Mouse (Mus musculus): ENCODE results near the gene Csrp1. TPM values are rescaled to one million over a fixed set of nuclear protein-coding genes. Genes with fewer than 3 reads are reported as not detected.

Csrp1 gene
- polyA plus RNA-seq, 2 experiments = 102 to 123 TPM

- Histone ChIP-seq H3K4me2 (replicated peaks; ENCODE audit: low read depth, low read length, severe bottlenecking) (no peak overlapping the region), H3K4me3 (replicated peaks; ENCODE audit: low read length) (no peak overlapping the region), H3K4me1 (ENCODE audit: control insufficient read depth, insufficient read depth, low read length) (no peaks in the 10 kb centered on the region), H3K27ac (replicated peaks; ENCODE audit: low read depth, low read length) (no peak overlapping the region), H3K9me3 (ENCODE audit: control insufficient read depth, low read length) (no peaks in the 10 kb centered on the region), H3K36me3 (ENCODE audit: control insufficient read depth, insufficient read depth, low read length) (no peaks in the 10 kb centered on the region), H3K9ac (ENCODE audit: low read depth, low read length, severe bottlenecking) (no peak overlapping the region), H3K27me3 (ENCODE audit: control insufficient read depth, insufficient read depth, low read length) (no peaks in the 10 kb centered on the region)
- DNase-seq (ENCODE audit: low spot score) = no peak
- no peak for ATAC-seq (ENCODE audit: low FRiP score, low read depth)
- no peak for TF ChIP-seq POLR2A (IDR thresholded peaks at IDR 0.05; ENCODE audit: borderline replicate concordance, extremely low read depth, insufficient read depth, insufficient read length)
- WGBS = 54% methylated on average over 4 of the region's 4 CpGs
Observed at GRCm38 (mm10) chr1:135724134-135724533, 4.3 kb downstream of the Csrp1 start.

GRCm38 (mm10) chr1:135725324-135725723, 5.5 kb downstream of the Csrp1 start:
- Histone ChIP-seq H3K4me3 (replicated peaks; ENCODE audit: low read length) (no peak overlapping the region), H3K27me3 (ENCODE audit: control insufficient read depth, insufficient read depth, low read length) (no peaks in the 10 kb centered on the region), H3K4me1 (ENCODE audit: control insufficient read depth, insufficient read depth, low read length) (peaks cover 7% of the 10 kb centered on the region), H3K9me3 (ENCODE audit: control insufficient read depth, low read length) (no peaks in the 10 kb centered on the region), H3K36me3 (ENCODE audit: control insufficient read depth, insufficient read depth, low read length) (no peaks in the 10 kb centered on the region), H3K4me2 (replicated peaks; ENCODE audit: low read depth, low read length, severe bottlenecking) (no peak overlapping the region), H3K27ac (replicated peaks; ENCODE audit: low read depth, low read length) (no peak overlapping the region), H3K9ac (ENCODE audit: low read depth, low read length, severe bottlenecking) (no peak overlapping the region)
- TF ChIP-seq POLR2A (IDR thresholded peaks at IDR 0.05; ENCODE audit: borderline replicate concordance, extremely low read depth, insufficient read depth, insufficient read length) = no peak
- no peak for DNase-seq (ENCODE audit: low spot score)
- no peak for ATAC-seq (ENCODE audit: low FRiP score, low read depth)
- WGBS = 88% methylated on average over 6 of the region's 6 CpGs

GRCm38 (mm10) chr1:135725936-135726335, 6.1 kb downstream of the Csrp1 start:
- ATAC-seq (ENCODE audit: low FRiP score, low read depth) = no peak
- 74% methylated on average over 7 of the region's 7 CpGs for WGBS
- no peak overlapping the region for H3K9ac ChIP-seq (ENCODE audit: low read depth, low read length, severe bottlenecking)
- DNase-seq (ENCODE audit: low spot score) = peak; percentile 57
- no peak overlapping the region for H3K27ac ChIP-seq (replicated peaks; ENCODE audit: low read depth, low read length)
- H3K4me3 ChIP-seq (replicated peaks; ENCODE audit: low read length) = no peak overlapping the region
- H3K9me3 ChIP-seq (ENCODE audit: control insufficient read depth, low read length) = no peaks in the 10 kb centered on the region
- H3K4me2 ChIP-seq (replicated peaks; ENCODE audit: low read depth, low read length, severe bottlenecking) = no peak overlapping the region
- TF ChIP-seq POLR2A (IDR thresholded peaks at IDR 0.05; ENCODE audit: borderline replicate concordance, extremely low read depth, insufficient read depth, insufficient read length) = no peak
- no peaks in the 10 kb centered on the region for H3K36me3 ChIP-seq (ENCODE audit: control insufficient read depth, insufficient read depth, low read length)
- peaks cover 13% of the 10 kb centered on the region for H3K4me1 ChIP-seq (ENCODE audit: control insufficient read depth, insufficient read depth, low read length)
- no peaks in the 10 kb centered on the region for H3K27me3 ChIP-seq (ENCODE audit: control insufficient read depth, insufficient read depth, low read length)

GRCm38 (mm10) chr1:135728631-135729366, 8.9 kb downstream of the Csrp1 start:
- Histone ChIP-seq H3K27ac (replicated peaks; ENCODE audit: low read depth, low read length) (peak overlapping the region; percentile 67), H3K9ac (ENCODE audit: low read depth, low read length, severe bottlenecking) (peak overlapping the region; percentile 73), H3K4me3 (replicated peaks; ENCODE audit: low read length) (peak overlapping the region; percentile 56), H3K36me3 (ENCODE audit: control insufficient read depth, insufficient read depth, low read length) (no peaks in the 10 kb centered on the region), H3K9me3 (ENCODE audit: control insufficient read depth, low read length) (no peaks in the 10 kb centered on the region), H3K27me3 (ENCODE audit: control insufficient read depth, insufficient read depth, low read length) (no peaks in the 10 kb centered on the region), H3K4me2 (replicated peaks; ENCODE audit: low read depth, low read length, severe bottlenecking) (peak overlapping the region; percentile 90), H3K4me1 (ENCODE audit: control insufficient read depth, insufficient read depth, low read length) (peaks cover 40% of the 10 kb centered on the region)
- TF ChIP-seq POLR2A (IDR thresholded peaks at IDR 0.05; ENCODE audit: borderline replicate concordance, extremely low read depth, insufficient read depth, insufficient read length) = 0 out of 2 replicates have a peak, but pooled peaks have one; percentile 63
- WGBS = 2% methylated on average over 34 of the region's 35 CpGs
- peak; percentile 74 for ATAC-seq (ENCODE audit: low FRiP score, low read depth)
- DNase-seq (ENCODE audit: low spot score) = peak; percentile 92

GRCm38 (mm10) chr1:135729367-135729713, 9.5 kb downstream of the Csrp1 start:
- ATAC-seq (ENCODE audit: low FRiP score, low read depth) (peak; percentile 28), DNase-seq (ENCODE audit: low spot score) (no peak)
- Histone ChIP-seq H3K4me2 (replicated peaks; ENCODE audit: low read depth, low read length, severe bottlenecking) (peak overlapping the region; percentile 90), H3K9me3 (ENCODE audit: control insufficient read depth, low read length) (no peaks in the 10 kb centered on the region), H3K9ac (ENCODE audit: low read depth, low read length, severe bottlenecking) (peak overlapping the region; percentile 73), H3K4me3 (replicated peaks; ENCODE audit: low read length) (peak overlapping the region; percentile 56), H3K27me3 (ENCODE audit: control insufficient read depth, insufficient read depth, low read length) (no peaks in the 10 kb centered on the region), H3K36me3 (ENCODE audit: control insufficient read depth, insufficient read depth, low read length) (no peaks in the 10 kb centered on the region), H3K27ac (replicated peaks; ENCODE audit: low read depth, low read length) (peak overlapping the region; percentile 67), H3K4me1 (ENCODE audit: control insufficient read depth, insufficient read depth, low read length) (peaks cover 46% of the 10 kb centered on the region)
- no peak for TF ChIP-seq POLR2A (IDR thresholded peaks at IDR 0.05; ENCODE audit: borderline replicate concordance, extremely low read depth, insufficient read depth, insufficient read length)
- WGBS = 2% methylated on average over 11 of the region's 11 CpGs

All from limb, embryonic 14.5 days (tissue).